Mouse (Mus musculus) ovary, postnatal 36 days (tissue): ENCODE data around the gene Apoc1.
"Not testable (repeated sequence)": the region's sequence is repeated elsewhere in the genome, so short reads cannot be mapped to it uniquely, and the experiment has no call there.

Experiments
- DNase-seq: peaks from one replicate; pipeline ENCODE4 v3.0.0; 2022; ENCODE audit warnings: low spot score, mixed read lengths

Apoc1 gene

GRCm38 (mm10) chr7:19705271-19705670 is 12.8 kb upstream of the Apoc1 start:
- no peak for DNase-seq

- DNase-seq, result no peak
These were observed 12.0 kb upstream of the Apoc1 start for GRCm38 (mm10) chr7:19704475-19704874.

GRCm38 (mm10) chr7:19702859-19703555 is 10.5 kb upstream of the Apoc1 start:
- no peak for DNase-seq

- peak; percentile 75 for DNase-seq
These were observed 8.8 kb upstream of the Apoc1 start for GRCm38 (mm10) chr7:19701069-19701761.

- DNase-seq, result no peak
These were observed 8.0 kb upstream of the Apoc1 start for GRCm38 (mm10) chr7:19700299-19701068.

- no peak for DNase-seq
These were observed 7.3 kb upstream of the Apoc1 start for GRCm38 (mm10) chr7:19699827-19700148.

- peak; percentile 68 for DNase-seq
These were observed 6.7 kb upstream of the Apoc1 start, which contains the start of gene Apoe for GRCm38 (mm10) chr7:19698907-19699826. Apoe (minus strand) TSS chr7:19699188.

- DNase-seq, result peak; percentile 39
These were observed 5.8 kb upstream of the Apoc1 start for GRCm38 (mm10) chr7:19697949-19698906.

- DNase-seq, result no peak
These were observed 3.9 kb upstream of the Apoc1 start for GRCm38 (mm10) chr7:19696336-19696873.

GRCm38 (mm10) chr7:19695881-19696280 is 3.4 kb upstream of the Apoc1 start:
- DNase-seq, result no peak

GRCm38 (mm10) chr7:19695213-19695594 is 2.7 kb upstream of the Apoc1 start:
- DNase-seq, result no peak

- DNase-seq, result no peak
These were observed 2.1 kb upstream of the Apoc1 start for GRCm38 (mm10) chr7:19694336-19695212.

GRCm38 (mm10) chr7:19693421-19693820 is 961 bp upstream of the Apoc1 start:
- peak; percentile 54 for DNase-seq

GRCm38 (mm10) chr7:19691434-19691833 is 1.0 kb downstream of the Apoc1 start:
- no peak for DNase-seq

- no peak for DNase-seq
These were observed 1.6 kb downstream of the Apoc1 start for GRCm38 (mm10) chr7:19690845-19691244.

GRCm38 (mm10) chr7:19688611-19689010 is 3.8 kb downstream of the Apoc1 start:
- no peak for DNase-seq

GRCm38 (mm10) chr7:19688101-19688500 is 4.4 kb downstream of the Apoc1 start:
- DNase-seq, result no peak

- not testable (repeated sequence) for DNase-seq
These were observed 5.4 kb downstream of the Apoc1 start for GRCm38 (mm10) chr7:19686927-19687583.

GRCm38 (mm10) chr7:19686521-19686920 is 5.9 kb downstream of the Apoc1 start:
- DNase-seq, result no peak
